Mouse (Mus musculus) WW6 (cell line): ENCODE data around the gene Slc7a1.
A peak's percentile ranks its signal among the peaks of the same experiment; 100 is the strongest.

Source experiments
- DNase-seq: peaks from one replicate; pipeline ENCODE4 v3.0.0-alpha.2; 2013; ENCODE audit warnings: low read depth, low spot score

Slc7a1 gene

DNA sequence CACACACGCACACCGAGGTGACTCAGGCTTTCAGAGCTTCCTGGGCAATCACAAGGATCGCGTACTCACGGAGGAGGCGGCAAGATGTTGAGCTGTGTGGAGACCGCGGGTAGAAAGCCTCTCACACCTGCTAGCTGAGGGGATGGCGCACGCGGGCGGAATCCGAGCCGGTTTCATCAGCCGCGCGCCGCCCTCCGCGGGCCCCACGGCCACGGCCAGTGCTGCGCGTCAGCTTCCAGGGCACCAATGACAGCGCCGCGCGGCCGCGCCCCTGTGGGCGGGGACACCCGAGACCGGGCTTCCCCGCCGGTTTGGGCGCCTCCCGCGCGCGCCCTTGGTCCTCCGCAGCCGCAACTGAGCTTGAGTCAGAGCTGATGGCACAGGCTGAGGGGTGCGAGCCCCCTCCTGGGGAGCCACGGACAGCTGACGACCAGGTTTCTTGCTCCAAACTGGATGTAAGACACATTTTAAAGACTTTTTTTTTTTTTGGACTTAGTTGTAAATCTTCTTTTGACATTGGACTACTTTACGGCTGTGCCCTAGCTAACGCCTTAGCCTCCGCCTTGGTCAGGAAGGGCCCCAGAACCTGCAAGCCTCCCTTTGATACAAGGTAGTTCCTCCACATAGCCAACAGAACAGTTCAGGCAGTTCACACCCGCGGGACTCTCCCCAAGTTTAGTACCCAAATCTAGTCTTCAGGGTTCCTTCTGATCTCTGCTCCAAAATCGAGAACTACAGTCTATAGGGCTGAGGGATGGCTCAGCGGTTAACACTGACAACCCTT, at the start of gene Slc7a1:
Gene Slc7a1 (minus strand): TSS at position 245 of the 784 bp plus-strand sequence.
- DNase-seq = peak; percentile 61

DNA sequence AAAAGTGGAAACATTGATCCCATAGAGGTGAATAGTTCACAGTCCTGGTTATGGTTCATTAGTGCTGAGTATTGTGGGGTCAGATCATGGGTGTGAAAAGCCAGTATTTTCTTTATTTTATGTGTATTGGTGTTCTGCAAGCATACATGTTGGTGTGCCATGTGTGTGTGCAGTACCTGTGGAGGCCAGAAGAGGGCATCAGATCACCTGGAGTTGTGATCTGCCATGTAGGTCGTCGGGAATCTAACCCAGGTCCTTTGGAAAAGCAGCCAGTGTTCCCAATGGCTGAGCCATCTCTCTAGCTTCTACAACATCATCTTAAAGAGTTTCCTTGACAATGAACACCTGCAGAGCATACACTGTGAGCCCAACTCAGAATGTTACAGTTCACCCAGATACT, 45.3 kb upstream of the Slc7a1 start:
- no peak for DNase-seq

DNA sequence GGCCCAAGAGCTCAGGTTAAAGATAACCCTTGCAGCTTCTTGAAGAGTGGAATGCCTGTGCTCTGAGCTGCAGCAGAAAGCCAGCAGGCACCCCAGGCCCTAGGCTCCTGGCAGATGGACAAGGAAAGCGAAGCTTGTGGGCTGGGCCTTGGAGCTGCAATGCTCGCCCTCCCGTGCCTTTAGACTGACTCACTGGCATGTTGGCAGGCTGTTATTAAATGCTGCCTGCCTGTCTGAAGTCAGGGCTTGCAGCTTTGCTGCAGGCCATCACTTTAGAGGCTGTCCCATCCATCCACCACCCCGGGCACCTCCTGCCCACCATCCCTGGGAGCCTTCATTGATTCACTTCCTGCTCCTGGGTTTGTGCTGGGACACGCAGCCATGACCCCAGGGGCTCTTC, 44.0 kb upstream of the Slc7a1 start:
- no peak for DNase-seq

DNA sequence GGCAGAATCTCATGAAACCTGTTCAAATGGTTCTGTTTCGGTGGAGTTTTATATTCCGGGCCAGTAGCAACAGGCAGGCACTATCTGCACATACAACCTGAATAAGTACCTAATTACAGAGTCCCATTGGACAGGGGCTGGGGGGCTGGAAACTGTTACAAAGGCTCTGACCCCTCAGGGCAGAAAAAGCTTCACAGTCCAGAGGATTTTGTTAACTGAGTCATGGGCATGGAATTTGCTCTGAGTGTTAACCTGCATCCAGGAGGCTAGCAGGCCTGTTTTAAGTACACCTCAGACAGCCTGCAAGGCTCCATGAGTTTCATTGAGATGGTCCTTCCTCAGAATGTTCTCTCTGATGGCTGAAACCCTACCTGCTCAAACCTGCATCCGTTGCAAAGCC, 36.0 kb upstream of the Slc7a1 start:
- no peak for DNase-seq

DNA sequence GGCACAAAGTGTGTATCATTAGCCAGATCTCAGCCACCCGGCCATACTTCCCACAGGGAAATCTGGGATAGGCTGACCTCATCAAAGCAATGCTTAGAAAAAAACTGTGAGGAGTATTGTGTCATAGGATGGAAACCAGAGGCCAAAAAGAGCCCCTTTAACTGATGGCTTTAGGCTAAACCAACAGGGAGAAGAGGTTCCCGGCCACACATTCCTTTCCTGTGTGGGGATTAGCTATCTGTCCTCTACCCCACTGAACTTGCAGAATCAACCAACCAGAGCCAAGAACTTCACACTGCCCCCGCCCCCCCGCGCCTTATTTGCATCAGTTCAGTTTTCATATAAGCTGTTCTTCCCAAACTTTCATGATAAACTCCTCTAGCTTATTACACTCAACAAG, 32.4 kb upstream of the Slc7a1 start:
- no peak for DNase-seq

DNA sequence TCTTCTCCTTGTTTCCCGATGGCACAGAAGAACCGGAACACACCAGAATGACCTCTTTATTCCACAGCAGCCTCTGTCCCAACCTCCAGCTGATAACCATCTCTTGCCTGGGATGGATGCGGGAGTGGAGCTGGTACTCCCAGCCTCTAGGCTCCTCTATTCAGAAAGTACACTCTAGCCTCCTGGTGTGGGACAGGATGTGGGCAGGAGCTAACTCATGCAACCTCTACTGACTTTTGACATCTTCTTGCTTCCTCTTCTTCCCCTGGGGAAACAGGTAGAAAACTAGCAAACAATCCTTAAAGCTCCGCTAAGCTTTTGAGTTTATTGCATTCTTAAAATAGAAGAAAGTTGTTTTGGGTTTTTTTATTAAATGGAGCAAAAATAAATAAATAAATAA, 29.1 kb upstream of the Slc7a1 start:
- no peak for DNase-seq

DNA sequence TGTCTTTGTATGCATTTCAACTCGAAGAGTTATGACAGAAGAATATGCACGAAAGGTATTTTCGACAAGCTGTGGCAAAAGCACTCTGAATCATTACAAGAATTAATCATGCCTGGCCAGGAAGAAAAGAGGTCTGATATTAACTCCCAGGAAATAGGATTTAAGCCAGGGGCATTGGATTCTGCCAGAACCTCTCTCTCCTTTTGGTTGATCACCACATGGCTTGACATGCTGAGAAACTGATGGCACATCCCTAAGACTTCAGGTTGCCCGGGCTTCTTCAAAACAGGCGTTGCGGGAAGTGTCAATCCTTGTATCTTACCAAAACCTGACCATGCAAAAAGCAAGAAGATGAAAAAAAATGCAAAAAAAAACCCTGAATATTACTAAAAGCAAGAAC, 25.4 kb upstream of the Slc7a1 start:
- no peak for DNase-seq

DNA sequence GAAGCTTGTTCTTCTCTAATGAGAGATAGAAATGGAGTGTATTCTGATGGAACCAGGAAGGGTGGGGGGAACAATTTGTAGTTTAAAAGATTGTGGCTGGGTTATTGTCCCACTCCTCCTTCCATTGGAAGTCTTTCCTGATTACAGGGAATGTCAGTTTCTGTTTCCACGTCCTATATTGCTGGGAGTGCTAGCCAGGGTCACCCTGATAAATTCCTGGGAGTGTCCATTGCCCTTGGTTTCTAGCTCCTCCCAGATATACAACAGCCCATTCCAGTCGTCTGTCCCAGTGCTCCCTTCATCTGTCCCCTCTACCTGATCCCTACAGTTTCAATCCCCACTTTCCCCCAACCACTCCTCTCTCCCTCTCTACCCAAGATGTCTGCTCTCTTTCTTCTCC, 21.6 kb upstream of the Slc7a1 start:
- DNase-seq = no peak

DNA sequence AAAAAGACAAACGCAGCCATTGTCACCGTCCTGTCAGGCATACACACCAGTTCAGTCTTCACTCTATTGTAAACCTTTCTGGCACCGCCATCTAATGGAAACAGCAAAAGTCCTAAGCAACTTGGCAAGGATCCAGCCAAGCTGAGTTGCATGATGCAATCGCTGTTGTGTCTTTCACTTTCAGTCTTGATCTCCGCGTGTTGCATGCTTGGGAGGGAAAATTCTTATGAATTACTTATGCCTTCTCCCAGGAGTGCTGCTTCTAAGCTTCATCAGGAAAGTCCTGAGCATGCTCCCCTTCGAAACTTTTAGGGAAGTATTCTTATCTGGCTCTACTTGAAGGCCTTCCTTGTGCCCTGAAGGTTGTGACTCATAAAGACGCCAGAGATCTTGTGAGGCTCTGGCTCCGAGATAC, 19.4 kb upstream of the Slc7a1 start:
- DNase-seq = no peak

DNA sequence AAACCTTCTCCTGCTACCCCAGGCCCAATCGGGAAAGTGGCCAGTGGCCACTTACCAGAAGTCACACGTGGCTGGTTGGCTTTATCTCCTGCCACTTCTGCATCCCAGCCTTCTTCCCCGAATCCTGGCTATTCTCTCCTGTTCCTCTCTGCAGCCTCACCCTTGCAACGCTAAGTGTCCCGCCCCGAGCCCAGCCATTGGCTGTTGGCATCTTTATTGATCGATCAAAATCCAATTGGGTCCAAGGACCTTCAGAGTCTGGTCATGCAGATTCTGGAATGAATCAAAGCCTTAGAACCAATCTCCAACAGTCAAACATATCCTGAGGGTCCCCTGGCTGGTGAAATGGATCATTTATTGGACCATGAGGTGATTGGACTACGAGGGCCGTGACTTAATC, 18.7 kb upstream of the Slc7a1 start:
- DNase-seq = no peak

DNA sequence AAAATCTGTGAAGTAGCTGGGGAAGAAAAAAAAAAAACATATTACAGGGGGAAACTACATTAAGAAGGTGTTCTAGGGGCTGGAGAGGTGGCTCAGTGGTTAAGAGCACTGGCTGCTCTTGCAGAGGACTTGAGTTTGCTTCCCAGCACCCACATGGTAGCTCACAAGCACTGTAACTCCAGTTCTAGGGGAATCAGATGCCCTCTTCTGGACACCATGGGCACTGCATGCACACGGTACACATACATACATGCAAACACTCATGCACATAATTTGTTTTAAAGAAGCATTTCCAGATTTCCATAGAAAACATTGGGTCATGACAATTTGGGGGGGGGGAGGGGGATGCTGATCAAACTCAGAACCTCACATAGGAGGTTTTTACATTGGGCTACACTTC, 18.1 kb upstream of the Slc7a1 start:
- no peak for DNase-seq

DNA sequence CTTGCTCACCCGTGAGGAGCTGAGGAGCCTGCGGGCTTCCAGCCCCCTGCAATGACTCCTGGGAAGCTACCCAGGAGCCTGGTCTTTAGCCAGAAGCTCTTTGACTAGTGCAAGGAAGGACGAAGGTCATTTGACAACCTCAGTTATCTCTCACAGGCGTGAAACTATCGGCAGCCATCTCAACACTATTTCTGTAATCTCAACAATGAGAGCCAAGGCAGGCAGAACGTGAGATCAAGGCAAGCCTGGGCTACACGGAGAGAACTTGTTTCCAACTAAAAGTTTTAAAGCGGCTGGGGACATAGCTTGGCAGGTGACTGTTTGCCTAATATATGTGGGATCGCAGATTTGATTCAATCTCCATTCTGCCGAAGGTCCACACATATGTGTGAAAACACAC, 16.8 kb upstream of the Slc7a1 start:
- DNase-seq = no peak

DNA sequence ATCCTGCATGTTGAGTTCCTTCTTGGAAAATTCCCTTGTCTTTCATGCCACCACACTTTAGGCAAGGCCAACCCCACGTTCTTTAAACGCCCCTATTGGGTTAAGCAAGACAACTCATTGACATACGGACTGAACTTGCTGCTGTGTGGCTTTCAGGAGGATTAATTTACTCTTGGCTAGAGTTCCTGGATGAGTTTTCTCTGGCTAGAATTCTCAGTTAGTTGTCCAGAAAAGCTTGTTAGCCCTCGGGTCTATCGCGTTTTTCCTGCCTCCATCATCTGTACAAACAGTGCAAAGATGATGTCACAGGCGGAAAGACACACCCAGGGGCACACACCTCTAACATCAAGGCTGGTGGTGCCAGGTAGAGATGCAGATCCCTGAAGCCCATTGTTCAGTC, 14.5 kb upstream of the Slc7a1 start:
- no peak for DNase-seq

DNA sequence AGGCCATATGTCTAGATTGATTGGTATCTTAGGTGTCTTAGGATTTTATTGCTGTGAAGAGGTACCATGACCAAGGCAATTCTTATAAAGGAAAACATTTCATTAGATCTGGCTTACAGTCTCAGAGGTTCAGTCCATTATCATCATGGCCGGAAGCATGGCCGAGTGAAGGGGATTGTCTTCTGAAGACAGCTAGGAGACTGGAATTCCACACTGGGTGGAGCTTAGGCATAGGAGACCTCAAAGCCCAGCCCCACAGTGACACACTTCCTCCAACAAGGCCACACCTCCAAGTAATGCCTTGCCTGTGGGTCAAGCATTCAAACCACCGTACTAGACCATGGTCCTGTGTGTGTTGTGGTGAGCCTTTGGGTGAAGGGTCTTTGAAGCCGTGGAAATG, 12.8 kb upstream of the Slc7a1 start:
- no peak for DNase-seq

DNA sequence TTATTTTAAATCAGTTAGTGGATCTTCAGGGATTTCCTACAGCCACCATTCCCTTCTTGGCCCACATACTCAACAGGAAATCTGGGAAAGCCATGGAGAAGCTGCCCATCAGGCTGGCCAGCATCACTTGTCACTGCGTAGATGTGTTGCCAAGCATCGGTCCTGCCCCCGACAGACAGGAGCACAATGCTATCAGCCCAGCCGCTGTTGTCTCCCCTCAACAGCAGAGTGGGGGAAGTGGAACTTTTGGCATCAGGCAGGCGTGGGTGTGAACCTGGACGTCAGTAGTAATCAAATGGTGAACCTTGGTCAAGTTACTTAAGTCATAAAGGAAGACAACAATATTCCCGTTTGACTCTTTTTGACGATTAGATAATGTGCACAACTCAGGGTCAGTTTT, 9.8 kb upstream of the Slc7a1 start:
- DNase-seq = no peak

DNA sequence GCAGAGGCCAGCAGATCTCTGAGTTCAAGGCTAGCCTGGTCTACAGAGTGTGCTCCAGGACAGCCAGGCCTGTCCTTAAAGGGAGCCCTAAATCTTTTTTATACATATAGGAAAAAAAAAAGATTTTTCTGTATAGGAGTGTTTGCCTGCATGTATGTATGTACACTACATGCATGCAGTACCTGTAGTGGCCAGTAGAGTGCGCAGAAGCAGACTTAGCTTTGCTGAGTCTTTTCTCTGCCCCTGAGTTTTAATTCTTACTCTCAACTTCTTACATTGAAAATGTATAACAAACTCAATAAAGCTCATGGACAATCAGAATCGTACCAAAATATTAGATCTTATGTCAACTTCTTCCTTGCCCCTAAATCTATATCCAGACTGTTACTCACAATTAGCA, 7.2 kb upstream of the Slc7a1 start:
- DNase-seq = no peak

DNA sequence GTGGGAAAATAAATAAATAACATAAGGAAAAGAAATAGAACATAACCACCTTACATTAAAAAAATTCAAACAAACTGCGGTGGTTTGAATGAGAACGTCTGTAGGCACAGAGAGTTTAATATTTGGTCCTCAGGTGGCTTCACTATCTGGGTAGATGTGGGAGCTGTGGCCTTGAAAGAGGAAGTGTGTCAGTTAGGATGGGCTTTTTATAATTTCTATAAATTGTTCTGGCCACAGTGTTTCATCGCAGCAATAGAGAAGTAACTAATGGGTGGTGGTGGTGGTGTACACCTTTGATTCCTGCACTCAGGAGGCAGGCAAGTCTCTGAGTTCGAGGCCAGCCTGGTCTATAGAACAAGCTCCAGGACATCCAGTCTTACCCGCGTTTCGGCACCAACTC, 4.8 kb upstream of the Slc7a1 start:
- no peak for DNase-seq

DNA sequence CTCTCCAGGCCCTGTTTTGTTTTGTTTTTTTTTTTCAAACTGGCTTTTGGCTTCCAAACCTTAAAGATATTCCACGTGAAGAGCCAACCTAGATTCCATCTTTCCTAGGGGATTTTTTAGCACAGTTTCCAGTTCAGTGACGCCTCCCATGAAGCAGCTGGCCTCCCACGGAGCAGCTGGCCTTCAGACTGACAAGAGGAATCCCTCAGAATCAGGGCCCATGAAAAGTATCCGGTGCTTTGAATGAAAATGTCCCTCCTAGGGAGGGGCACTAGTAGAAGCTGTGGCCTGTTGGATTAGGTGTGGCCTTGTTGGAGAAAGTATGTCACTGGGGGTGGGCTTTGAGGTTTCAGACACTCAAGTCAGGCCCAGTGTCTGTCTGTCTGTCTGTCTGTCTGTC, 2.9 kb upstream of the Slc7a1 start:
- DNase-seq = no peak

DNA sequence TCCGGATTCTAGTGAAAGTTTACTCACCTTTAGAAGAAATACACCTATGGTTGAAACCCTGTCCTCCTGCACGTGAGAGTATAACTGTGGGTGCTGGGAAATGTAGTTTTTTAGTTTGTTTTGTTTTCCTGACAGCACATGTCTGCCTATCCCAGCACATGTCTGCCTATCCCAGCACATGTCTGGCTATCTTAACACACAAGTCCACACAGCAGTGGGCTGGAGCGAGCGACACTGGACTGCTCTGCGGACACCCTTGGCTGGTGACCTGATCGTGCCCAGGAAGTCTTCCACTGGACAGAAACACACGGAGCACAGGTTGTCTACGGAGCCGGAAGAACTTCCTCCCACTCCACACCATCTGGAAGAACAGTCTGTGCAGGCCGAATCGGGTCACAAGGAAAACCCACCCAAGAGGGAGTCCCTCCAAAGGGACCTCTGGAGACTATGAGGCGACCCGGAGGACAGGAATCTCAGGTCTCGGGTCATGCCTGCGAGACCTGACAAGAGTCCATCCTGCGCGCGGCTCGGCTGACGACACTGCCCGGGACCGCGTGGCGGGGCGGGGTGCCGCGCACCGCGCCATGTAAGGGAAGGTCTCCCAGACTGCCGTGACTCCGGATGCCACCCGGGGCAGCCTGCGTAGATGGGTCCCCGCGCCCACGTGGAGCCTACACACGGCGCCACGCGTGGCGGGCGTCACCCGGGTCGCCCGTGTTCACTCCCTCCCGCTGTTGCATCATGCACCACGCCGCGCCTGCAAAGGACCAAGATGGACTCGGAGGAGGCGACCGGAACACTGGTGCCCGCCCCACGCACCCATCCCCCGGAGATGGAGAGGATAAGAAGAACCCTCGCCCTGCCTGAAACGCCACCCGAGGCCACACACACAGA, 691 bp downstream of the Slc7a1 start:
- no peak for DNase-seq

DNA sequence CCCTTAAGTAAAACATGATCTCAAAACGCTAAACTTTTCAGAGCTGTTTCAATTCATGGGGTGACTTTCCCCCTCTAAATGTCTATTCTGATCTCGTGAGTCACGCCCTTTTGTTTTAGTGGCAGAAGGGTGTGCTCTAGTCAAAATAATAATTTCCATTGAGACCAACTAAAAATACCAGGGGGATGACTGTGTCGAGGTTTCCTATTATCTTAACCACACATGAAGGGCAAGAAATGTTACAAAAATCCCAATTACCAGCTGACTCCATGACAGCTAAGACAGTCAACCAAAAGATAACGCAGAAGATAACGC, 1.3 kb downstream of the Slc7a1 start:
- no peak for DNase-seq

DNA sequence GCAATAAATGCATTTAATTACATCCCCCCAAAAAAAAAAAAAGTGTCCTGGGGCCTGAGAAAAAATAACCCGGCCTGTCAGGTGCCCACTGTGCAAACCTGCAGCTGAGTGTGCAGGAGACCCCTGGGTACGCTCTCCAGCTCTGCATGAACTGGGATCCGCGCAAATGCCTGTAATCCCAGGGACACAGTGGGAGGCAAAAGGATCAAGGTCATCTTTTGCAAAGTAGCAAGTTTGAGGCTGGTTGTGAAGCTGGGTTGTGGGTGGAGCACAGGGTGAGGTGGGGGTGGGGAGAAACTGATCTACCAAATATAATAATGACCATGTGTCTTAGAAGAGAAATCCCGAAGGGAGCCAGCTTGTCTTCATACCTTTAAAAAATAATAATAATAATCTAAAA, 1.8 kb downstream of the Slc7a1 start:
- DNase-seq = no peak

DNA sequence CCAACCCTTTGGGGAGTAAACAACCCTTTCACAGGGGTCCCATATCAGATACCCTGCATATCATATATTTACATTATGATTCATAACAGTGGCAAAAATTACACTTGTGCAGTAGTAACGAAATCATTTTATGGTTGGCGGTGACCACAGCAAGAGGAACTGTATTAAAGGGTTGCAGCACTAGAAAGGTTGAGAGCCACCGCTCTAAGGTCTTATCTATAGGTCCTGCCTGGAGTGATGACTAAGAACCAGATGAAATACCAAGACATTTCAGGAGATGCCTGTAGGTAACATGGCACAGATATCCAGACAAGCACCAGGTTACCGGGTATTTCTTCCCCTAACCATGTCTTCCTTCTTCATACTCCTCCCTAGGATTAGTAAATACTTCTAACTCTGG, 2.3 kb downstream of the Slc7a1 start:
- DNase-seq = no peak

DNA sequence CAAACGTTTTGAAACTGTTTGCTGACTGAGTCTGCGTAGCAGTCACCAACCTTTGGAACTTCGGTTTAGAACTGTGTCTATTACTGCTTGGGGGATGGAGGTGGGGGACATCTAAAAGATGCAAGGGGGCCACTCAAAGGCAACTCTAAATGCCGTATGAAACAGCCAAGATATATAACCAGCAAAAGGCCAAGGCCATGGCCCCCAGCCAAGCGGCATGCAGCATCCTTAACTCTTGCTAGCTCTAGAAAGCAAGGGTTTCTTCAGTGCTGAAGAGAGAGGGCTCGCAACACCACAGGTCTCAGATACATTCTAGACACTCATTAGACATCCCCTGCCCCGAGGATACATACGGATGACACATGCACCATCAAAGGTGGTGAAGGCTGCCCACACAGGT, 6.4 kb downstream of the Slc7a1 start:
- DNase-seq = no peak
